Mouse (Mus musculus): Measurements from ENCODE around the gene Marcks. TPM values are rescaled to one million over a fixed set of nuclear protein-coding genes. Genes with fewer than 3 reads are reported as not detected.
A peak's percentile ranks its signal among the peaks of the same experiment; 100 is the strongest.

The Marcks gene
- polyA plus RNA-seq (2012; ENCODE audit: insufficient read depth, insufficient read length, missing spikeins): 332 and 341 TPM in 2 replicates

DNA sequence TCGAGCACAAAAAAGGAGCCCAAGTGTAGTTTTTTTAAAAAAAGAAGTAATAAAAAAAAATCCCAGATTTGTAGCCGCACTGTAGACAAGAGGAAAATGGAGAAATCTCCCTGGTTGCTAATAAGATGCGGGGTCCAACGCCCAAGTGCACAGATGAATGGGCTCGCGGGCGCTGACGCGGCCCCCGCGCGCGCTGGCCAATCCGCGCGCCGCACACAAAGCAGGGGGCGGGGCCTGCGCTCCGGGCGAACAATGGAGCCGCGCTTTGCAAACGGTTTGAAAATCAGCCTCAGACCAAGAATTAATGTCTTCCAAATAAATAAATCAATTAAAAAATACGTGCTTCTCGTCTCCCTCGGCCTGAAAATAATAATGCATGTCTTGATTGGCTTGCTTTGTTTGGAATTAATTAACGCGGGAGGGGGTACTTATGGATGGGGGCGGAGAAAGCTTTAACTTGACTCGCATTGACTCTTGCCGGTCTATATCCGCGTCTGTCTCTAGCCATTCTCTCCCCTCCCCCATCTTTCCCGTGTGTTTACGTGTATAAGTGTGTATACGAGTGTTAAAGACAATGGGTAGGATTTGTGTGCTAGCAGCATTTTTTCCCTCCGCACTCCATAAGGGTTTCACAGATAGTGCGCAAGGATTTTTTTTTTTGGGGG, at the start of gene Marcks:
TSS of gene Marcks (minus strand) at position 143 of the 665 bp plus-strand sequence.
- peaks cover 6% of the 10 kb centered on the region; the same call in 1 of the 2 replicates for H3K4me1 ChIP-seq (ENCODE audit: control insufficient read depth, insufficient read depth, low read length)
- TF ChIP-seq CTCF (IDR thresholded peaks at IDR 0.05; ENCODE audit: low read depth, low read length): no peak
- TF ChIP-seq POLR2A (IDR thresholded peaks at IDR 0.05; ENCODE audit: borderline replicate concordance, low read depth, low read length): no peak
- peak within 1 kb of the TSS; percentile 69 for H3K4me3 ChIP-seq (ENCODE audit: insufficient read depth, low read length)
- peak within 1 kb of the TSS; percentile 92 for H3K27ac ChIP-seq (ENCODE audit: insufficient read depth, low read depth, low read length)

DNA sequence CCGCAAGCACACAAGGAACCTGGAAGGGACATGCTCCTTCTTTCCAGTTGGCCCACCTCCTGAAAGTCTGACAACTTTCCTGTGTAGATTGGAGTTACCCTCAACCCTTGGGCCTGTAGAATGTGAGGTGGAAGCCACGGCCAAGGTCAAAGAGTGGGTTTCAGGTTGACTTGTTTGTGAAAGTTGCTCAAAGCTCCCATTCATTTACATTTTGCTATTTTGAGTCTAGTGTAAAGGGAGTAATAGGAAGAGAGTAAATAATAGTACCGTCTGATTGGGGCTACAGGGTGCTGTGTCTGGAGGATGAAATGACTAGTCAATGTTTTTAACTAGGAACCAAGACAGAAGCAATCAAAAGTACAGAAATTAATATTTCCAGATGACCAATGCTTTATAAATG, 38.4 kb upstream of the Marcks start:
- H3K4me3 ChIP-seq (ENCODE audit: insufficient read depth, low read length): no peak overlapping the region
- no peak overlapping the region for H3K27ac ChIP-seq (ENCODE audit: insufficient read depth, low read depth, low read length)
- H3K4me1 ChIP-seq (ENCODE audit: control insufficient read depth, insufficient read depth, low read length): no peaks in the 10 kb centered on the region
- TF ChIP-seq POLR2A (IDR thresholded peaks at IDR 0.05; ENCODE audit: borderline replicate concordance, low read depth, low read length) (no peak), CTCF (IDR thresholded peaks at IDR 0.05; ENCODE audit: low read depth, low read length) (no peak)

DNA sequence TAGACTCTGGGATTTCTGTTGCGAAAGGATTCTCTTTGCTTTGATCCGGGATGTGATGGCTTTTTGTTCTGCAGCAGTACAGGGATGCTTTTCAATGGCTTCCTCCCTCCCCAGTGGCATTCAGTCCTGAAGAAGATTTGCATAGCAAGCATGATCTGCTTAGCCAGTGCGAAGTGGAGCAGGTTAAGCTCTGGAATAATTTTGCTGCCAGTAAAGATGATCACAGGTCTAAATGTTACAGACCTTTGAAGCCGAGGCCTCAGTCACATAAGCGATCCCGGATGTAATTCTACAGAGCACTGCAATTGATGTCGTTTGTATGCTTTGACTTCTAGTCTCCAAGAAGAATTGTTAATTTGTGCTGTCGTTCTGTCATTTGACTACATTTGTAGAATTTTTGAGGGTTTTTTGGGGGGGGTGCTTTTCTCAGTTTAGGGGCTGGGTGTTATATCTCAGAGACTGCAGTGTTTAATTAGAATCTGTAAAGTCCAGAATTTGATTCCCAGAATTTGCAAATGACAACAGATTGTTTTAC, 33.8 kb upstream of the Marcks start:
- no peak for TF ChIP-seq POLR2A (IDR thresholded peaks at IDR 0.05; ENCODE audit: borderline replicate concordance, low read depth, low read length)
- TF ChIP-seq CTCF (IDR thresholded peaks at IDR 0.05; ENCODE audit: low read depth, low read length): no peak
- no peaks in the 10 kb centered on the region for H3K4me1 ChIP-seq (ENCODE audit: control insufficient read depth, insufficient read depth, low read length)
- H3K27ac ChIP-seq (ENCODE audit: insufficient read depth, low read depth, low read length): no peak overlapping the region
- H3K4me3 ChIP-seq (ENCODE audit: insufficient read depth, low read length): no peak overlapping the region

DNA sequence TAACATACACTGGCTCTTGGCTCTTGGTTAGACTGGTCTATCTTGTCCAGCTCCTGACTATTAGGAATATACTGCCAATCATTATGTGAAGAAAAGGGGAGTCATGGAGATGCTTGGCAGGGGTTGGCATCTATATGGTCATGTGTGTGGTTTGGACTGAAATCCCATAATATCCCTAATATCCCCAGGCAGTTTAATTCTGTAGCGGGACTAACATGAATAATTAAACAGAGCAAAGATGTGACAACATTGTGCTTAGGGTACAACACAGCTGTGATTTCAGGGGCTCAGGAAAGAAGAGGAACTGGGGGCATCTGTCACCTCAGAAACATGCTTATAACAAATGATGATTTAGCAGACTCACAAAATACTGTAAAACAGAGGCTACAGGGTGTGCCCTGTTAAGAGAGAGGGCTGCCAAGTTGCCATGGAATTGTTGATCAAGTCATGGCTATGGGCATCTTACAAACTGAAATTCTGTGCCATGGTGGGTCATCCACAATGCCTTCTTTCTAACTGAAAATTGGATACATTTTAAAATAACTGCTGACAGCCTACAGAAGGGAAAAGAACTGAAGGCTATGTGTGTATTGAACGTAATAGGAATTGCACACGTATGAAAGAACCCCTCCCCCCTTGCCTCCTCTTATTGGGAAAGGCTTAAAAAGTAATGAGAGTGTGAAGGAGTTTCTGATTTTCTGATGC, 33.1 kb upstream of the Marcks start:
- Histone ChIP-seq H3K4me1 (ENCODE audit: control insufficient read depth, insufficient read depth, low read length) (no peaks in the 10 kb centered on the region), H3K4me3 (ENCODE audit: insufficient read depth, low read length) (no peak overlapping the region), H3K27ac (ENCODE audit: insufficient read depth, low read depth, low read length) (no peak overlapping the region)
- no peak for TF ChIP-seq POLR2A (IDR thresholded peaks at IDR 0.05; ENCODE audit: borderline replicate concordance, low read depth, low read length)
- no peak for TF ChIP-seq CTCF (IDR thresholded peaks at IDR 0.05; ENCODE audit: low read depth, low read length)

DNA sequence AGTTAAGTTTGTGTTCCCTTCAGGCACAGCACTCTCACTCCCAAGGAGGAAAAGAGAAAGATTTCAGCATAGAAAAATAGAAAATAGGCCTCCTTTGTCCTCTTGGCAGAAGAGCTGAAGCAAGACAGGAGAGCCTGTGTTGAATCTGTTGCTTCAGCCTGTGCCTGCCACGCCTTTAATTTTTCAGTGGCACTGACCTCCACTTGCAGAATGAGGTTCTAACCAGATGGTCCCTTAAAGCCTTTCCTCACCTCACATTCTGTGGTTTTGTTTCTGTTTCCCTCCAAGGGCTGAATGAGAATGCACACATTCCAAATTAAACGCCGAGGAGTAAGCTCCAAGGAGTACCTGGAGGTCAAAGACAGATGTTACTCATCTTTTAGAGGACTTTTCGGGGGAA, 32.2 kb upstream of the Marcks start:
- no peak for TF ChIP-seq POLR2A (IDR thresholded peaks at IDR 0.05; ENCODE audit: borderline replicate concordance, low read depth, low read length)
- no peak for TF ChIP-seq CTCF (IDR thresholded peaks at IDR 0.05; ENCODE audit: low read depth, low read length)
- Histone ChIP-seq H3K4me1 (ENCODE audit: control insufficient read depth, insufficient read depth, low read length) (no peaks in the 10 kb centered on the region), H3K27ac (ENCODE audit: insufficient read depth, low read depth, low read length) (no peak overlapping the region), H3K4me3 (ENCODE audit: insufficient read depth, low read length) (no peak overlapping the region)

DNA sequence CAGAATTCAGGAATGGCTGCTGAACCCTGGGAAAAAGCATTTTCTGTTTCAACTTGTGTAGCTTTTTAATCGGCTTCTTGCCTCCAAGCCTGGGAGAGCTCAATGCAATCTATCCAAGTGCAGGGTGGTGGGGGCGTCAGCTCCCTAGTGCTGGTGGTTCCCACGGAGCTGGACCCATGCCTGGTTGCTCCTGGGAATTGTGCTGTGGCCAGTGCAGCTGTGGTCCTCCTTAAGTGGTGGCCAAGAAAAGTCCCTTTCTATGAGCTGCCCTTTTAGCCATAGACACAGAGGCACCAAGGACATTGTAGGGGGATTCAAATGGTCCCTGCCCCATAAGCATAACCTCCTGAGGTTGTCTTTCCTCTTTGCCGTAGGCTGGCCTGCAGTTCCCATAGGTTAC, 31.7 kb upstream of the Marcks start:
- Histone ChIP-seq H3K4me3 (ENCODE audit: insufficient read depth, low read length) (no peak overlapping the region), H3K4me1 (ENCODE audit: control insufficient read depth, insufficient read depth, low read length) (no peaks in the 10 kb centered on the region), H3K27ac (ENCODE audit: insufficient read depth, low read depth, low read length) (no peak overlapping the region)
- TF ChIP-seq CTCF (IDR thresholded peaks at IDR 0.05; ENCODE audit: low read depth, low read length): no peak
- no peak for TF ChIP-seq POLR2A (IDR thresholded peaks at IDR 0.05; ENCODE audit: borderline replicate concordance, low read depth, low read length)

DNA sequence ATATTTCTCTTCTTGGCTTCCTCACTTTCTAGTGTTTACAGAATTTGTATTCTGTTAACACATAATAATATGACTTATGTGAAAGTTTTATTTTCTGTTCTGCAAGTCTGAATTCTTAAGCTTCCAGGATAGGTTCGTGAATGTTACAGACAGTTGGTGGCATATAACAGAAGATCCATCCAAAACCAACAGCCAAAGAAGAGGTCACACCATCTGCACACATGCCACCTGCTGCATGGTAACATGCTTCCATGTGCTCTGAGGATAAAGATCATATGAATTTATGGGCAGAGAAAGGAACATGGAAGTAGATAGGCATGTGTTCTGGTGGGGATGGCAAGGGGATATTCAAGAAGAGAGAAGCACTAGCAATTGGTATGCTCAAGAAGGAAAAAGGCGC, 28.8 kb upstream of the Marcks start:
- H3K27ac ChIP-seq (ENCODE audit: insufficient read depth, low read depth, low read length): no peak overlapping the region
- 0 out of 2 replicates have a peak, but pooled peaks cover 3% of the 10 kb centered on the region for H3K4me1 ChIP-seq (ENCODE audit: control insufficient read depth, insufficient read depth, low read length)
- no peak for TF ChIP-seq CTCF (IDR thresholded peaks at IDR 0.05; ENCODE audit: low read depth, low read length)
- TF ChIP-seq POLR2A (IDR thresholded peaks at IDR 0.05; ENCODE audit: borderline replicate concordance, low read depth, low read length): no peak
- no peak overlapping the region for H3K4me3 ChIP-seq (ENCODE audit: insufficient read depth, low read length)

DNA sequence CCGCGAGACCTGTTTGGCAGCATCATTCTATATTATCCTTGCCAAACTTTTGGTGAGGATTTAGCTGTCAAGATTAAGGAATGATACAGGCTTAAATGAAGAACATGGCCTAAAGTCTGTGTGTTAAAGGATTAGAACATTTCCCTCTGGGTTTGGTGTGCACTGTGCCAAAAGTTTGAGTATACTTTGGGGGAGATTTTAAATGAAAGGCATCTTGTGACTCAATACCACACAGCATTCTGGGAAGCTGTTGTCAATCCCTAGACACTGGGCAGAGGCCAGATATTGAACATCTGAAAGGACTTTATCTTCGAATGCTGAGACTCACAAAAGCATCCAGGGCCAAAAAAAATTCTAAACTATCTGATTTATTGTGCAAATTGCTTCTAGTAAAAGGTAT, 21.0 kb upstream of the Marcks start:
- Histone ChIP-seq H3K4me1 (ENCODE audit: control insufficient read depth, insufficient read depth, low read length) (peaks cover 12% of the 10 kb centered on the region), H3K27ac (ENCODE audit: insufficient read depth, low read depth, low read length) (no peak overlapping the region), H3K4me3 (ENCODE audit: insufficient read depth, low read length) (no peak overlapping the region)
- no peak for TF ChIP-seq POLR2A (IDR thresholded peaks at IDR 0.05; ENCODE audit: borderline replicate concordance, low read depth, low read length)
- no peak for TF ChIP-seq CTCF (IDR thresholded peaks at IDR 0.05; ENCODE audit: low read depth, low read length)

DNA sequence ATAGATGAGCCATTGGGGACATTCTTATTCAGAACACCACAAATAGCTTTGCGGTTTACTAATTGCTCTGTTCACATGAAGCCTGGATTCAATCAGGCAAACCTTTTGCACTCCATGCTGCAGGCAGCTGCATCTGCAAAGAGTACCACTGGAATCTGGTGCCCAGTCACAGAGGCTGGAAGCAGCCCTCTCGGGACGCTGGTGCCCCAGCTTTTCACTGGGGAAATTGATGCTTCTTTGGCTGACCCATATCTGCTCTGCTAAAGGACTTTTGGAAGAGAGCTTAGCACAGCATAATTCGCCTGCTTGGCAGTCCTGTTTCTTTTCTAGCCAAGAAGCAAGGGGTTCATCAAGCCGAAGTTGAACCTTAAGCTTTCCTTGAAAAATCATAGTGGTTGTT, 18.4 kb upstream of the Marcks start:
- peaks cover 12% of the 10 kb centered on the region for H3K4me1 ChIP-seq (ENCODE audit: control insufficient read depth, insufficient read depth, low read length)
- H3K4me3 ChIP-seq (ENCODE audit: insufficient read depth, low read length): no peak overlapping the region
- no peak overlapping the region for H3K27ac ChIP-seq (ENCODE audit: insufficient read depth, low read depth, low read length)

DNA sequence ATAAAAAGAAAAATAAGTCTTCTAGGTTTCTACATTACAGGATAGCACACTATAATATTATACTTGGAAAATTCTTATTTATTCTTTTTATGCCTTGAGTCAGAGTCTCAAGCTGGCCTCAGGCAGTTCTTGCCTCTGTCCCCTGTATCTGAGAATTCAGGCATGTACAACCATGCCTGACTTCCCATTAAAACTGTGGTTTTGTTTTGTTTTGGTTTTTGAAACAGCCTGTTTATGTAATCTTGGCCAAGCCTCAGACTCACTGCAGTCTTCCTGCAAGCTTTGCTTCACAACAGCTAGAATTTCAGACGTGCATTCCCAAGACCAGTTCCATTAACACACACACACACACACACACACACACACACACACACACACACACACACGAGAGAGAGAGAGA, 16.4 kb upstream of the Marcks start:
- H3K27ac ChIP-seq (ENCODE audit: insufficient read depth, low read depth, low read length): no peak overlapping the region

More for the DNA sequence above, 18.4 kb upstream of the Marcks start:
- TF ChIP-seq POLR2A (IDR thresholded peaks at IDR 0.05; ENCODE audit: borderline replicate concordance, low read depth, low read length) (no peak), CTCF (IDR thresholded peaks at IDR 0.05; ENCODE audit: low read depth, low read length) (no peak)

More for the DNA sequence above, 16.4 kb upstream of the Marcks start:
- Histone ChIP-seq H3K4me1 (ENCODE audit: control insufficient read depth, insufficient read depth, low read length) (peaks cover 12% of the 10 kb centered on the region), H3K4me3 (ENCODE audit: insufficient read depth, low read length) (no peak overlapping the region)
- TF ChIP-seq CTCF (IDR thresholded peaks at IDR 0.05; ENCODE audit: low read depth, low read length) (no peak), POLR2A (IDR thresholded peaks at IDR 0.05; ENCODE audit: borderline replicate concordance, low read depth, low read length) (no peak)

Data from bone marrow macrophage, adult 2 months (primary cell).